Mouse (Mus musculus) effector memory CD4-positive, alpha-beta T cell, adult 7 months (primary cell): ENCODE results near the gene Cfl2. TPM values are rescaled to one million over a fixed set of nuclear protein-coding genes. Genes with fewer than 3 reads are reported as not detected.

Experiments used
- polyA plus RNA-seq: library from polyadenylated mRNA; unstranded; fragments of 100-300 nt; shearing (Covaris generic); gene quantifications from one replicate; pipeline ENCODE4 v1.2.1, GENCODE M21; 2017

Gene Cfl2
- polyA plus RNA-seq, result 25.9 TPM

DNA sequence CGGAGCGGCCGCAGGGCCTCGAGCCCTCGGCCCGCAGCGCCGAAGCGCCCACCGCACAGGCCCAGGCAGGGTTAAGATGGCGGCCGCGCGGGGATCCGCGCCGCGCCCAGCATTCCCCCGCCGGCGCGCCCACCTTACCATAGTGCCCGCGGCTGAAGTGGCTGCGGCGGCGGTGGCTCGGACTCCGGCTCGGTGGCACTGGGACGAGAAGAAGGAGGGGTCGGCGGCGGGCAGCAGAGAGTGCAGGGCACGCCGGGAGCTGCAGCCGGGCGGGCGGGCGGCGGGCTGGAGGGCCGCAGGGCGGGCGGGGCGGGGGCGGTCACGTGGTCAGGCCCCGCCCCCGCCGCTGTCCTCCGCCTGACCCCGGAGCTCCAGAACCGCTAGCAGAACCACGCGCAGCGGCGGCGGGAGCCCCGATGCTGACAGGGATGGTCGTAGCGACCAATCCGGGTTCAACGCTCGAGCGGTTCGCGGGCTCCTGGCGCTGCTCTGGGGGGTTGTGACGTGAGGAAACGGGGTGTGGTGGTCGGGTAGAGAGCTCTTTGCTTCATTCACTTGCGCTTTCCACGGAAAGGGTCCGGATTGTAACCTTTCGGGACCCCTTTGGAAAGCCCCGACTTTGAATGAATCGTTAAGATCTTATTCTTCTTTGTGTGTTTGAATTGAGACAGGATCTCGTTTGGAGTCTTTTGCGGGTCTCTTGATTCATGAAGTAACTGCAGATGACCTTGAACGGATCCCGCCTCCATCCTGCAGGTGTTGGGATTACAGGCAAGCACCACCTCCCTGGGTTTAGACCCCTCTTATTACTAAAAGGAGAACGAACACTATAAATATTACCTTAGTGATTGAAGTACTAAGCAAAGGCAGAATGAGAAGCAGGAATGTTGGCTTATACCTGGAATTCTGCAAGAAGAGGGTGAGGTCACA lies at the start of gene Cfl2:
Gene Cfl2, minus strand, starts transcription at position 272 of the 930 bp plus-strand sequence.

Other genes with a start within 250 kb of the Cfl2 start
- gene Sptssa, start 206.3 kb downstream of the Cfl2 start, polyA plus RNA-seq, result 131 TPM
- gene Eapp, start 167.0 kb downstream of the Cfl2 start, polyA plus RNA-seq, result 78.7 TPM
- gene Snx6, start 67.2 kb downstream of the Cfl2 start, polyA plus RNA-seq, result 73.3 TPM
- gene Gm20403, start 123.7 kb upstream of the Cfl2 start, polyA plus RNA-seq, result 5.9 TPM
- gene Baz1a, start 151.5 kb upstream of the Cfl2 start, polyA plus RNA-seq, result 264 TPM
- 28.7 TPM for gene 2700097O09Rik, start 217.2 kb upstream of the Cfl2 start, polyA plus RNA-seq
- 204 TPM for gene Srp54a, start 217.4 kb upstream of the Cfl2 start, polyA plus RNA-seq